Mouse (Mus musculus): Measurements from ENCODE around the gene Alyref.

DNA sequence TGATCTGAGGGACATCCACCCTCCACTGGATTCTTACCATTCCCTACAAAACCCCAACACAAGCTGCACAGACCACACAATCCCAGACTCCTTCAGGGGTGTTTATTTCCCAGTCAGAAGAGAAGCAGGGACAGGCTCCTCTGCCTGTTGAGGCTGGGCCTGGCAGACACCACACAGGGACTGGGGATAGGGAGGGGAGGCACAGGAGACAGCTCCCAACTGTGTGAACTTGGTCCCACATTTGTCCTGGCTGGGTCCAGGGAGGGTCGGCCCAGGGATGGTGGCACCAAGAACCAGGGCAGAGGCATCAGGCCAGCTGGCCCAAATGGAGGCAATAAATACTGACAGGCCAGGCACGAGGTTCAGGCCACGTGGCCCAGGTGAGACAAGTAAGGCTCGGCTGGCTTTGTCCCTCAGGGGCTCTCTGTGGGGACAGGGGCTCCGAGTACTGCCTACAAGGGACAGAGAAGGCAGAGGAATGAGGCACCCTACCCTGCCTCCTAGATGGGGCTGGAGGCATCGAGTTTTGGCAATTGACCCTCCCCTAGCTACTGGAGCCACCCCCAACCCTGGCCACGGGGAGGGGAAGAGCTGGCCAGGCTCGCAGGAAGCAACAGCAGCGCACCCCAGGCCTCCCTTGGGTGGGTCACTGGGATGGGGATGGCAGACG, 20.0 kb downstream of the Alyref start:
- no peak for TF ChIP-seq CTCF (IDR thresholded peaks at IDR 0.05)
- TF ChIP-seq EP300 (IDR thresholded peaks at IDR 0.05) = no peak

All from lung, postnatal 0 days (tissue).